Mouse (Mus musculus) kidney, adult 2 months (tissue): ENCODE measurements around the gene Cby3.

ENCODE experiments used
- CTCF ChIP-seq: fragments of 200-500 bp; conservative IDR thresholded peaks from 2 replicates; pipeline ENCODE4 v1.5.1; 2011; ENCODE audit warnings: low read depth, mild to moderate bottlenecking, control low read depth, low read length, moderate library complexity, mixed read lengths; ENCODE audit not compliant: insufficient read depth, insufficient read length
- POLR2A ChIP-seq: fragments of 200-500 bp; IDR thresholded peaks from one replicate; pipeline ENCODE4 v1.6.1; 2011; ENCODE audit warnings: low read depth, low read length, control low read depth

DNA sequence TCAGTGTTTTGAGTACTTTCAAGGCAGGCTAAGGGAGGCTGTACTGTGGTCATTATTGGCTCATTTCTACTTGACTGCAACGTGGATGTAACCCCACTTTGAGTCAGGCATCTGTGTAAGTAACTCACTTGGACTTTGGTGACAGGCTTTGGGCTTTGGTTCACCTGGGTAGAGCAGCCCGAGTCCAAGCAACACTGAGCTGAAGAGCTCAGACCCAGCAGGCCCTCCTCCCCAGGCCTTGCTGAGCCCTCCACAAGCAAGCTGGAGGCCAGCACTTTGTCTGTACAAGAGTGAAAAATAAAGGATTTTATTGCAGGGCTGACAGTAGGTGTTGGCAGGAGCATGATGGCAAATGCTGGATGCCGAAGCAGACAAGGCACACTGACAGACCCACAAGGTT is 34.7 kb downstream of the Cby3 start:
- no peak for TF ChIP-seq CTCF
- TF ChIP-seq POLR2A, result no peak
